Mouse (Mus musculus) gastrocnemius, adult 2 months (tissue): ENCODE results near the gene Tmem145. TPM values are rescaled to one million over a fixed set of nuclear protein-coding genes. Genes with fewer than 3 reads are reported as not detected.
"Not testable (repeated sequence)": the region's sequence is repeated elsewhere in the genome, so short reads cannot be mapped to it uniquely, and the experiment has no call there.

ENCODE experiments used
- DNase-seq: peaks from one replicate; pipeline ENCODE4 v3.0.0; 2022
- H3K27ac ChIP-seq: fragments of 200-600 bp; 2 replicates; pipeline ENCODE4 v1.8.1; 2022; ENCODE audit warnings: mild to moderate bottlenecking
- H3K4me3 ChIP-seq: fragments of 200-600 bp; 2 replicates; pipeline ENCODE4 v1.8.1; 2022; ENCODE audit warnings: mild to moderate bottlenecking, moderate library complexity
- CTCF ChIP-seq: fragments of 200-600 bp; IDR thresholded peaks from 2 replicates; pipeline ENCODE4 v1.8.1; 2022; ENCODE audit warnings: antibody characterized with exemption, mild to moderate bottlenecking, moderate library complexity
- intact Hi-C: fragments of 180-260 bp; cut with DNase I; formaldehyde crosslinking; loops from one replicate; pipeline ENCODE4 v1.15.1; 2025
- long read RNA-seq, 2 experiments: library from polyadenylated mRNA; stranded (forward); transcript quantifications; one replicate each; pipeline ENCODE4 v2.0.0; 2021
- total RNA-seq, 2 experiments: library from RNA; stranded (reverse); gene quantifications; 2 replicates each; pipeline ENCODE4 v1.2.3; 2021

The Tmem145 gene
- not detected for total RNA-seq
- long read RNA-seq, experiment 1: 0 reads
- long read RNA-seq, experiment 2: 0 reads

DNA sequence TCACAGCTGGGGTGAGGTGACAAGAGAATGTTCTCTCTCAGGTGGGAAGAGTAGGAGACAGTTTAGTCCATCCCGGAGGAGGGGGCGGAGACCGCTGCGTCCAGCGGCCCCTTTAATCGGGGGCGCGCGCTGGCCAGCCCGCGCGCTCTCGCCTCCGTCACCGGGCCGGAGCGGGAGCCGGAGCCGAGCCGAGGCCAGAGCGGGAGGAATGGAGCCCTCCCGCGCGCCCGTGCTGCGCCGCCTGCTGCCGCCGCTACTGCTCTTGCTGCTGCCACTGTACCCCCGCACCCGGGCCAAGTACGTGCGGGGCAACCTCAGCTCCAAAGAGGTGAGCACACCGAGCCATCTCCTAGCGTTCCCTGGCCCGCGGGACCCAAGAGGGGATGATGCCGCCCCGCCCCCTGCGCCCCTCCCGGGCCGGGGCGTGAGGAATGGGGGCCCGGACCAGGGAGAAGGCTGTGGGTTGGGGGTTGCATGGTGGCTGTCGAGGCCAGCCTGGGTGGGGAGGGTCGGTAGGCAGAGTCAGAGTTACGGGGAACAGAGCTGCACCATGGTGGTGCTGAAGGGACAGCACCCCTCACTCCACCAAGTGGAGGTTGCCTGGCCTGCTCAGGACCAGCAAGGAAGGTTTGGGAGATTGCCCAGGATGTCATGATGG is at the start of gene Tmem145:
Gene Tmem145, plus strand, starts transcription at position 151 of the 658 bp plus-strand sequence.
- peak; percentile 49 for DNase-seq
- TF ChIP-seq CTCF: 0 out of 2 replicates have a peak, but pooled peaks have one; percentile 0
- intact Hi-C loops: no loop called here
- peak within 1 kb of the TSS; percentile 73 for H3K4me3 ChIP-seq
- H3K27ac ChIP-seq: no peak within 1 kb of the TSS

DNA sequence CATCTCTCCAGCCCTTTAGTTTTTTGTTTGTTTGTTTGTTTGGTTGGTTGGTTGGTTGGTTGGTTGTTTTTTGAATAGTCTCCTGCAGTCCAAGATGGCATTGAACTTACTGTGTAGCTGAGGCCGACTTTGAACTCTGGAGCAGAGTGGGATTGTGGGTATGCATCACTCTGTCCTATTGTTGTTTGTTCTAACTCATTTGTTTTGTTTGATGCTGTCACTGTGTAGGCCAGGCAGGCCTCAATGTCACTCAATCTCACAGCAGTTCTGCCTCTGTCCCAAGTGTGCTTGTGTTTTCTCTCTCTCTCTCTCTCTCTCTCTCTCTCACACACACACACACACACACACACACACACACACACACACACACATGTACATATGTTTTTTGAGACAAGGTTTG is 44.0 kb upstream of the Tmem145 start:
- Histone ChIP-seq H3K27ac (no peak overlapping the region), H3K4me3 (no peak overlapping the region)
- no peak for TF ChIP-seq CTCF
- intact Hi-C loops: no loop called here
- DNase-seq: no peak

DNA sequence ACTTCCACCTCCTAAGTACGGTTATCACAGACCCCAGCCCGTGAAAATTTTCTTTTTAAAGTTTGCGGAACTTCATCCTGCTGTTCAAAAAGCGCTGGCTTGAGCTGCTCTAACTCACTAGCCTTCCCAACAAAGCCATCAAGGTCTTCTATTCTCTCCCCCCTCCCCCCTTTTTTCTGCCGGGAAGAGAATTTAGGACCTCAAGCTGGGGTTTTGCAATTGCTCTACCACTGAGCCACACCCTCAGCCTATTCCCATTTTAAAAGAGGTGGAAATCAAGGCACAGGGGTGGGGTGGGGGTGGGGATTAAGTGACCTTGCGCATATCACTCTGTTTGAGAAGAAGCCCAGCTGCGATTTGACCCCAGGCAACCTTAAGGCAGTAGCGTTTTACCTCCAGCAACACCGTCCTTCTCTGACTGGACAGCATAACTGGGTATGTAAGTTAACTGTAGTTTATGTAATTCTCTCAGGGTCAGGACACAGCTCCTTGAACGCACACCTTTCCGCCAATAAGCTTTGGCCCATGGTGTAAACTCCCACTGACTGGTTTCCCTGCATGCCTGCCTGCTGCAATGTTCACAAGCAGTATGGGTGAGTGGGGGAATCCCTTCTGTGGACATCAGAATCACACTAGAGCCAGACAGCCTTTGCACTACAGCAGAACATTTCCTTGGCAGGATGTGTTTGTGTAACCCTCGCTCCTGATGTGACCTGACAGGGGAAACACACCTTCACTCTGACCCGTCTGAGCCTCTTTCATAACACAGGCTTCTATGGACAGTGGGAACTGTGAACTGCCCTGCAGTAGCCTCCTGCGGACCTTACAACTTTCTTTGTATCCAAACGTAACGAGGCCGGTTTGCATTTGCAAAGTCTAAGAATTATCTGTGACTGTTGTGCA is 41.7 kb upstream of the Tmem145 start:
- TF ChIP-seq CTCF: no peak

DNA sequence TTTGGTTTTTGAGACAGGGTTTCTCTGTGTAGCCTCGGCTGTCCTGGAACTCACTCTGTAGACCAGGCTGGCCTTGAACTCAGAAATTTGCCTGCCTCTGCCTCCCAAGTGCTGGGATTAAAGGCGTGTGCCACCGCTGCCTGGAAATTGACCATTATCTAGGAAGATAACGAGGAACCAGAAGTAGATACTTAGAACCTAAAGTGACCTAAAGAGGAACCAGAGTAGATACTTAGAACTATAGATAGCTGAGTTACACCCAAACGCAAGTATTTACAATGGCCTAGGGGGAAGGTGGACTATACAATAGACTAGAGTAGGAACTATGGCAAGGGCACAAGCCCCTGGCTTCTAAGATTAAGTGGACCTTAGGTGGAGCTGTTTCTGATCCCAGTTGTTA is 40.2 kb upstream of the Tmem145 start:
- DNase-seq, H3K4me3 ChIP-seq, H3K27ac ChIP-seq, intact Hi-C loops: not testable (repeated sequence)

More for the DNA sequence above, 41.7 kb upstream of the Tmem145 start:
- H3K4me3 ChIP-seq: no peak overlapping the region
- H3K27ac ChIP-seq: no peak overlapping the region
- intact Hi-C loops: no loop called here
- no peak for DNase-seq

DNA sequence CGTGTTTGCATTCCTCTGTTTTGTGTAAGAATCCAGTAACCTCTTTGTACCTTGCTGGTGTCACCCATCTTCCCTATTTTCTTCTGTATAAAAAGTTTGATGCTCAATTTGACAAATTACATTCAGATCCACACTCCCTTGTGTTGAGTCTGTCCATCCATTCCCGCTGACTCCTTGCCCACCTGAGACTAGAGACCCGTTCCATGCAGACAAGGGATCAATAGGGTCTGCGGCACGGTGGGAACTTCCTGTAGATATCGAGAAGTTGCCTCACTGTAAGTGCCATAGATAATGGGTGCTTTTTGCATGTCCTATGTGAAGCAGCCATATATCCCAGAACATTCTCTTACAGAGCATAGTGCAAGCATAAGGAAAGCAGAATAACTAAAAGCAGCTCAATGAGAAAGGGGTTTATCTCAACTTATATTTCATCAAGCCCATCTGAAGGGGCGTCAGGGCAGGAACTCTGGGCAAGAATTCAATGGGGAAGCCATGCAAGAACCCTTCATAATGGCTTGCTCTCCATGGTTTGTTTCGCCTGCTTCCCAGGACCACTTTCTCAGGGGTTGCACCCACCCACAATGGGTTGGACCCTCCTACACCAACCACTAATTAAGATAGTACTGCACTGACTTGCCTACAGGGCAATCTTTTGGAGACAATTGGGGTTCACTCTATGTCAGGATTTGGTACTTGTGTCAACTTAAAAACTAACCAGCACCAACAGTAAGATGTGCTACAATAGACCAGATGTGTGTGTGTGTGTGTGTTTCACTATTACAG is 39.5 kb upstream of the Tmem145 start:
- no peak overlapping the region for H3K27ac ChIP-seq
- no peak for DNase-seq
- no peak for TF ChIP-seq CTCF
- no peak overlapping the region for H3K4me3 ChIP-seq
- intact Hi-C loops: no loop called here

DNA sequence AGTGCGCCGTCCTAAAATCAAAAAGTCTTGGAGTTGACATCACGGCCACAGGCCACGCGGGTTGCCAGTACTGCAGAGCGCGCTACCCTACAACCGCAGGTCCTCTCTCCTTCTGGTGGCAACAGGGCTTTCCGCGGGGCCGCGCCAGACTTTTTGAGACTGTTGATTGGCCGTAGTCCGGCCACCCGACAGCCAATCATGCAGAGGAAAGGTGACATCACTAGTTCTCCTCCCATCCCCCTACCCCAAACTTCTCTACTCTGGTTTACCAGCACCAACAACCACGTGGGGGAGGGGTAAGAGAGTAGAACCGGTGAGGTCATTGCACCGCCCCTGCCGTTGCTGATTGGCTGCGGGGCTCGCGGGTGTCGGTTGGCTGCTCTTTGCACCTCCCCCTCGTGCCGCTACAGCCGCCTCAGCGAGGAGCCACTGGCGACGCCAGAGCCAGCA is 38.6 kb upstream of the Tmem145 start, which contains the start of gene Cic:
Gene Cic, plus strand, starts transcription at position 404 of the 450 bp plus-strand sequence.
- Histone ChIP-seq H3K27ac (peak within 1 kb of the TSS; percentile 99), H3K4me3 (peak within 1 kb of the TSS; percentile 97)
- peak; percentile 8; the same call in 1 of the 2 replicates for TF ChIP-seq CTCF
- intact Hi-C loops: loop anchor here (1.0 kb wide), 1 partner anchor 16 kb away; no protein-coding TSS in a partner anchor
- DNase-seq: peak; percentile 99

DNA sequence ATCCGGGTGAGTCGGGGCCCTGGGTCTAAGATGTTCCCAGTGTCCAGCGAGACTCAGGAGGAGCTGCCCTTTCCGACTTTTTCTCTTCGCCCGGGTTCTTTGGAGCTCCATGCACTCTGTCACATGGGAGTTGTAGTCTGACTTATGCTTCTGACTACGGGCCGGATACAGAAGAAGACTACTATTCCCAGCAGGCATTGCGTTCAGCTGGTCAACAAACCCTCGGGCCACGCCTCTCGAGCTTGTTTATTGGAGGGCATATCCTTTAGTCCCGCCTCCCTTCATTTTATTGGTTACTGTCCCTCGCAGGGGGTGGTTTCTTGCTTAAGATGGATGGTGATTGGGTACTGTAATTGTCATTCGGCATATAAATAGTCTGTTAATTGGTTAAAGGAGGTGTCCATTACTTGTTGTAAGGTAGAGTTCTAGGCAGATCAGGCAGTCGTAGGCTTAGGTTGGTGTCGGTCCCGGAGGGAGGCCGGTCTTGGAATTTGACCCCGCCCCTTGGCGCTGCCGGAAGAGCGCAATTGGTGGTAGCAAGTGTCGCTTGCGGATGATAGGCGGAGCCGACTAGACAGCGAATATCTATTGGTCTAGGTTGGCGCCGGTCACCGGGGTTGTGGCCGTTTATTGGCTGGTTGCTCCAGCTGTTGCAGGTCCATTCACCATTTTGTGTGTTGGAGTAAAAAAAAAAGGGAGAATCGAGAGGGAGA is 38.0 kb upstream of the Tmem145 start:
- Histone ChIP-seq H3K4me3 (peak overlapping the region; percentile 97), H3K27ac (peak overlapping the region; percentile 99)
- no peak for TF ChIP-seq CTCF
- intact Hi-C loops: loop anchor here (1.0 kb wide), 1 partner anchor 17 kb away; no protein-coding TSS in a partner anchor
- DNase-seq: peak; percentile 99

DNA sequence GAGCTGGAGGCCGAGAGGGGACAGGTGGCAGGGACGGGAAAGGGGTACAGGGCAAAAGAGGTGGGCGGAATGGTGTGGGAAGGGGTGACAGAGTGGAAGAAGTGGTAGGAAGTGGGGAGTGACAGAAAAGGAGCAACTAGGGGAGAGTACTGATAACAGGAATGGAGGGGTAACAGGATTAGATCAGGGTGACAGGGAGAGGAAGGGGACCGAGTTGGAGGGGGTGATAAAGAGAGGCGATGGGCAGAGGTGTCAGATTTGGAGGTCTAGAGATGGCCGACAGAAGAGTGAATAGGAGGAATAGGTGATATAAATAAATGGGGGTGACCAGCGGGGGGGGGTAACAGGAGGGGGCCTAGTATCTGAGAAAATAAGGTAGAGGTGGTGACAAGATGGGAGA is 37.3 kb upstream of the Tmem145 start:
- Histone ChIP-seq H3K27ac (peak overlapping the region; percentile 99), H3K4me3 (peak overlapping the region; percentile 97)
- TF ChIP-seq CTCF: no peak
- no peak for DNase-seq
- intact Hi-C loops: no loop called here

DNA sequence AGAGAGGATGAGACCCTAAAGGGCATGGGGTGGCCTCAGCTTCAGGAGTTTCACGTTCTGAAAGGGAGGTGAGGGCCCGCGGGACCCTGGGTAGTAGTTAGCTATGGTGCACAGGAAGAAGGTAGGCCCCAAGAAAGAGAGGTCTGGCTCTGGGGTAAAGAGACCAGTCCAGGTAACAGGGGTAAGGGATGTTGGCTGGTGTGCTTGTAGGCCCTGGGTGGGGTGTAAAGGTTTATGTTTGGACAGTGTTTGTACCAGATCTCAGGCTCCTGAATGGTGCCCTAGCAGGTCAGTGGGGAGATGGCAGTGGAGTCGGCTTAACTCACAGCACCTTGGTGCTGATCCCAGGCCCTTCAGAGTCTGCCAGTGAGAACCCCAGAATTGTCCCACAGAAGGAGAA is 36.9 kb upstream of the Tmem145 start:
- peak; percentile 19 for DNase-seq
- Histone ChIP-seq H3K27ac (peak overlapping the region; percentile 99), H3K4me3 (peak overlapping the region; percentile 97)
- TF ChIP-seq CTCF: no peak
- intact Hi-C loops: no loop called here

DNA sequence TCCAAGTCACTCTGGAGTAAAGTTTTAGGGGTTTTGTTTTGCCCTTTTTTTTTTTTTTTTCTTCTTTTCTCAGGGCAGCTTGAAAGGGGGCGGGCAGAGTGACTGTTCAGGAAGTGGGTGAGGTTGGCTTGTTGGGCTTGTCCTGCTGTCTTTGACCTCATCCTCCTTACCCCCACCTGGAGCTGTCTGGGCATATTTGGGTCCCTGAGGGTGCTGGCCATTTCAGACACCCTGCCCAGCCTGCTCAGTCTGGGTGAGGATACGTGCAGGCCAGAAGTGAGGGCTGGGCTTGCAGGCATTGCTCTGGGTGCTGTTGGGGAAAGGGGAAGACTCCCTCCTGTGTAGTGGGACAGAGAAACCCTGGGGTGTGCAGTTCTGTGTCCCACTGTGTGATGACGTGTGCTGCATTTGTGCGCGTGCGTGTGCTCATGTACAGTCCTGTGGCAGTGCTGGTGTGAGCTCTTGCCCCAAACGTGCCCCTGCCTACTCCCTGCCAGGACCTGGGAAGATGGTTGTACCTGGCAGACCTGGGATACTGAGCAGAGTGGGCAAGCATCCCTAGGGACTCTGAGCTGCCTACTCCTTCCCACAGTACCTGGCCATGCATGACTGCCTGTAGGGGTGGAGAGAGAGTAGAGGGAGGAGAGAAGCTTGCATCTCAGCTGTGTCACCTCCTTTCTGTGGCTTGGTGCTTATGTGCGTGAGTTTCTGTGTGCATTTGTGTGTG is 36.2 kb upstream of the Tmem145 start:
- peak overlapping the region; percentile 99 for H3K27ac ChIP-seq

More for the DNA sequence above, 36.2 kb upstream of the Tmem145 start:
- peak overlapping the region; percentile 97 for H3K4me3 ChIP-seq
- TF ChIP-seq CTCF: no peak
- DNase-seq: peak; percentile 24
- intact Hi-C loops: no loop called here
